Mouse (Mus musculus) heart, embryonic 15.5 days (tissue): ENCODE measurements around the gene AC124502.3. TPM values are rescaled to one million over a fixed set of nuclear protein-coding genes. Genes with fewer than 3 reads are reported as not detected.
A peak's percentile ranks its signal among the peaks of the same experiment; 100 is the strongest.

Source experiments
- ATAC-seq: fragments of 200-750 bp; cut with Nextera tagmentation; replicated peaks from 2 replicates; pipeline ENCODE4 v1.8.0; 2017; ENCODE audit warnings: low read depth, moderate TSS enrichment; ENCODE audit not compliant: insufficient number of reproducible peaks, insufficient read depth, low FRiP score
- H3K27ac ChIP-seq: fragments of 300-500 bp; sonication (generic); 2 replicates; pipeline ENCODE4 v1.5.1; 2015; ENCODE audit warnings: mild to moderate bottlenecking, inconsistent platforms
- H3K27me3 ChIP-seq: fragments of 300-500 bp; sonication (generic); 2 replicates; pipeline ENCODE4 v1.6.1; 2015; ENCODE audit warnings: inconsistent platforms
- H3K36me3 ChIP-seq: fragments of 300-500 bp; sonication (generic); 2 replicates; pipeline ENCODE4 v1.6.1; 2015; ENCODE audit warnings: mild to moderate bottlenecking, inconsistent platforms
- H3K4me1 ChIP-seq: fragments of 300-500 bp; sonication (generic); replicated peaks from 2 replicates; pipeline ENCODE4 v1.6.1; 2015; ENCODE audit warnings: inconsistent platforms
- H3K4me2 ChIP-seq: fragments of 300-500 bp; sonication (generic); 2 replicates; pipeline ENCODE4 v1.6.1; 2015; ENCODE audit warnings: inconsistent platforms, mild to moderate bottlenecking, moderate library complexity
- H3K4me3 ChIP-seq: fragments of 300-500 bp; sonication (generic); 2 replicates; pipeline ENCODE4 v1.5.1; 2015; ENCODE audit warnings: mild to moderate bottlenecking, inconsistent platforms
- H3K9ac ChIP-seq: fragments of 300-500 bp; sonication (generic); 2 replicates; pipeline ENCODE4 v1.6.1; 2015; ENCODE audit warnings: mild to moderate bottlenecking, inconsistent platforms
- H3K9me3 ChIP-seq: fragments of 300-500 bp; sonication (generic); replicated peaks from 2 replicates; pipeline ENCODE4 v1.6.1; 2016; ENCODE audit warnings: inconsistent platforms
- WGBS: fragments of 180-500 bp; shearing (Covaris S2); methylation state at CpG from one replicate; pipeline ENCODE4 v1.1.7; 2015; ENCODE audit warnings: mixed read lengths; 5-methylcytosine and 5-hydroxymethylcytosine counted together
- polyA plus RNA-seq: library from polyadenylated mRNA; unstranded; fragments of >200 nt; fragmentation: Nextera tagmentation; extraction: Ambion mirVana; gene quantifications from 2 replicates; pipeline ENCODE4 v1.2.1, GENCODE M21; 2015

Gene AC124502.3
- polyA plus RNA-seq, 1 experiment from 2014 or later: 1.4 TPM

GRCm38 (mm10) chr19:5062446-5062845, 23.8 kb downstream of the AC124502.3 start:
- peaks cover 43% of the 10 kb centered on the region for H3K4me1 ChIP-seq
- no peaks in the 10 kb centered on the region for H3K9me3 ChIP-seq
- no peak overlapping the region for H3K4me2 ChIP-seq
- H3K4me3 ChIP-seq: no peak overlapping the region
- H3K27ac ChIP-seq: no peak overlapping the region
- ATAC-seq: no peak
- H3K36me3 ChIP-seq: no peaks in the 10 kb centered on the region
- no peak overlapping the region for H3K9ac ChIP-seq
- WGBS: 61% methylated on average over 6 of the region's 6 CpGs
- no peaks in the 10 kb centered on the region for H3K27me3 ChIP-seq

DNA sequence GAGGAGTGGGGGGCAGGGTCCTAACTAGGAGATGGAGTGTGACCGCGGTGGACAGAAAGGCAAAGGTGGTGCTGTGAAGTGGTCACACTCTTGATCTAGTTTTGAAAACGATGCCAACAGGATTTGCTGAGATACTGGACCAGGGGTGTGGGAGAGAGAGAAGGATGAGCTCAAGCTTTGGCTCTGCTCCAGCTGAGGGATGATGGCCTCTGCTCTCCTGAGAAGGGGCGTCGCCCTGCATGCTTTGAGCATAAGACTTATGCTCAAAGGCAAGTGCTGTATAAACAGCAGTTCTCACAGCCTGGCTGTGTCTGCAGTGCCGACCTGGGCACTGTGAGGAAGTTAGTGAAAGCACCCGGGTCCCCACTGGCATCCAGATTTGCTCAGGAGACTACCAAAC, 26.4 kb downstream of the AC124502.3 start:
- H3K9me3 ChIP-seq: no peaks in the 10 kb centered on the region
- no peak overlapping the region for H3K27ac ChIP-seq
- H3K4me2 ChIP-seq: no peak overlapping the region
- H3K36me3 ChIP-seq: no peaks in the 10 kb centered on the region
- ATAC-seq: no peak
- H3K27me3 ChIP-seq: peaks cover 18% of the 10 kb centered on the region
- WGBS: 47% methylated on average over 7 of the region's 7 CpGs
- H3K9ac ChIP-seq: no peak overlapping the region
- peaks cover 48% of the 10 kb centered on the region for H3K4me1 ChIP-seq
- no peak overlapping the region for H3K4me3 ChIP-seq

GRCm38 (mm10) chr19:5067040-5067799, 28.5 kb downstream of the AC124502.3 start:
- Histone ChIP-seq H3K4me1 (peaks cover 50% of the 10 kb centered on the region), H3K36me3 (no peaks in the 10 kb centered on the region), H3K9ac (peak overlapping the region; percentile 56), H3K27me3 (peaks cover 31% of the 10 kb centered on the region), H3K4me3 (peak overlapping the region; percentile 49), H3K9me3 (no peaks in the 10 kb centered on the region), H3K27ac (peak overlapping the region; percentile 71), H3K4me2 (peak overlapping the region; percentile 94)
- 5% methylated on average over 15 of the region's 15 CpGs for WGBS
- ATAC-seq: no peak; the same call in 1 of the 2 replicates

DNA sequence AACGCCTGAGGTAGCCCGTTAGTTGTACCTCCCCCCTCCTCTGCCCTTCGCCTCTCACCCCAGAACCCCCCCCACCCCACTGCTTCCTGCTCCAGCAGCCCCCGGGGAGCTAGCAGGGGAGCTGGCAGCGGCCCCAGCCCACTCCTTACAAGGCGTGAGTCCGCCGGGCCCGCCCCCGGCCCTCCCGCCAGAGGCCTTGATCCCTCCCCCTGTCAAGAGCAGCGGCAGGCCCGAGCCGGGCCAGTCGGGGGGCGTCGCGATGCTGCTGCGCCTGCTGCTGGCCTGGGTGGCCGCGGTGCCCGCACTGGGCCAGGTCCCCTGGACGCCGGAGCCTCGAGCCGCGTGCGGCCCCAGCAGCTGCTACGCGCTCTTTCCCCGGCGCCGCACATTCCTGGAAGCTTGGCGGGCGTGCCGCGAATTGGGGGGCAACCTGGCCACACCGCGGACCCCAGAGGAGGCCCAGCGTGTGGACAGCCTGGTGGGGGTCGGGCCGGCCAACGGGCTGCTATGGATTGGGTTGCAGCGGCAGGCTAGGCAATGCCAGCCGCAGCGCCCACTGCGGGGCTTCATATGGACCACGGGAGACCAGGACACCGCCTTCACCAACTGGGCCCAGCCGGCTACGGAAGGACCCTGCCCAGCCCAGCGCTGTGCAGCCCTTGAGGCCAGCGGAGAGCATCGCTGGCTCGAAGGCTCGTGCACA, 29.3 kb downstream of the AC124502.3 start, which contains the start of gene Cd248:
Gene Cd248 (plus strand): TSS at position 212 of the 703 bp plus-strand sequence.
- peaks cover 58% of the 10 kb centered on the region for H3K4me1 ChIP-seq
- no peaks in the 10 kb centered on the region for H3K9me3 ChIP-seq
- H3K9ac ChIP-seq: peak within 1 kb of the TSS; percentile 56
- H3K36me3 ChIP-seq: no peaks in the 10 kb centered on the region
- peak within 1 kb of the TSS; percentile 94 for H3K4me2 ChIP-seq
- peak within 1 kb of the TSS; percentile 49 for H3K4me3 ChIP-seq
- H3K27ac ChIP-seq: peak within 1 kb of the TSS; percentile 71
- H3K27me3 ChIP-seq: peaks cover 31% of the 10 kb centered on the region
- peak; percentile 61 for ATAC-seq
- under 1% methylated on average over 49 of the region's 56 CpGs for WGBS

GRCm38 (mm10) chr19:5068570-5069234, 30.0 kb downstream of the AC124502.3 start:
- no peaks in the 10 kb centered on the region for H3K9me3 ChIP-seq
- peak overlapping the region; percentile 49 for H3K4me3 ChIP-seq
- peak overlapping the region; percentile 56 for H3K9ac ChIP-seq
- peaks cover 31% of the 10 kb centered on the region for H3K27me3 ChIP-seq
- H3K4me1 ChIP-seq: peaks cover 59% of the 10 kb centered on the region
- 42% methylated on average over 21 of the region's 21 CpGs for WGBS
- peak overlapping the region; percentile 94 for H3K4me2 ChIP-seq
- ATAC-seq: no peak
- no peaks in the 10 kb centered on the region for H3K36me3 ChIP-seq
- no peak overlapping the region for H3K27ac ChIP-seq

- peaks cover 34% of the 10 kb centered on the region for H3K27me3 ChIP-seq
- H3K4me3 ChIP-seq: peak overlapping the region; percentile 49; the same call in 1 of the 2 replicates
- H3K4me2 ChIP-seq: peak overlapping the region; percentile 94
- H3K27ac ChIP-seq: no peak overlapping the region
- no peaks in the 10 kb centered on the region for H3K36me3 ChIP-seq
- H3K9me3 ChIP-seq: no peaks in the 10 kb centered on the region
- peaks cover 59% of the 10 kb centered on the region for H3K4me1 ChIP-seq
- ATAC-seq: no peak
- no peak overlapping the region for H3K9ac ChIP-seq
- WGBS: 84% methylated on average over 5 of the region's 5 CpGs
Observed at GRCm38 (mm10) chr19:5069486-5069885, 30.8 kb downstream of the AC124502.3 start.

DNA sequence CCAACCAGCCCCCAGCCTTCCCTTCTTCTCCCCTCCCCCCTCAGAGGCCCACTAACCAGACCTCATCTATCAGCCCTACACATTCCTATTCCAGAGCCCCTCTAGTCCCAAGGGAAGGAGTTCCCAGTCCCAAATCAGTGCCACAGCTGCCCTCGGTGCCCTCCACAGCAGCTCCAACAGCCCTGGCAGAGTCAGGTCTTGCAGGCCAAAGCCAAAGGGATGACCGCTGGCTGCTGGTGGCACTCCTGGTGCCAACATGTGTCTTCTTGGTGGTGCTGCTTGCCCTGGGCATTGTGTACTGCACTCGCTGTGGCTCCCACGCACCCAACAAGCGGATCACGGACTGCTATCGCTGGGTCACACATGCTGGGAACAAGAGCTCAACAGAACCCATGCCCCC, 31.3 kb downstream of the AC124502.3 start:
- no peak for ATAC-seq
- Histone ChIP-seq H3K36me3 (no peaks in the 10 kb centered on the region), H3K4me1 (peaks cover 58% of the 10 kb centered on the region), H3K9me3 (no peaks in the 10 kb centered on the region), H3K4me2 (peak overlapping the region; percentile 94), H3K4me3 (peak overlapping the region; percentile 17), H3K27me3 (peaks cover 39% of the 10 kb centered on the region), H3K9ac (no peak overlapping the region), H3K27ac (no peak overlapping the region)
- WGBS: 80% methylated on average over 7 of the region's 7 CpGs

GRCm38 (mm10) chr19:5071077-5071476, 32.4 kb downstream of the AC124502.3 start:
- H3K27ac ChIP-seq: peak overlapping the region; percentile 67
- H3K4me1 ChIP-seq: peaks cover 53% of the 10 kb centered on the region
- ATAC-seq: no peak
- H3K9me3 ChIP-seq: no peaks in the 10 kb centered on the region
- no peaks in the 10 kb centered on the region for H3K36me3 ChIP-seq
- H3K4me3 ChIP-seq: peak overlapping the region; percentile 51
- H3K27me3 ChIP-seq: peaks cover 39% of the 10 kb centered on the region
- H3K4me2 ChIP-seq: peak overlapping the region; percentile 94
- H3K9ac ChIP-seq: peak overlapping the region; percentile 34; the same call in 1 of the 2 replicates
- WGBS: 18% methylated on average over 11 of the region's 11 CpGs

GRCm38 (mm10) chr19:5071545-5072369, 33.1 kb downstream of the AC124502.3 start:
- Histone ChIP-seq H3K9me3 (no peaks in the 10 kb centered on the region), H3K36me3 (no peaks in the 10 kb centered on the region), H3K27me3 (peaks cover 39% of the 10 kb centered on the region), H3K4me2 (peak overlapping the region; percentile 94), H3K4me3 (peak overlapping the region; percentile 51), H3K27ac (peak overlapping the region; percentile 67), H3K9ac (peak overlapping the region; percentile 34), H3K4me1 (peaks cover 52% of the 10 kb centered on the region)
- peak; percentile 65 for ATAC-seq
- 3% methylated on average over 40 of the region's 40 CpGs for WGBS

GRCm38 (mm10) chr19:5072389-5073019, 33.8 kb downstream of the AC124502.3 start:
- Histone ChIP-seq H3K27ac (peak overlapping the region; percentile 67; the same call in 1 of the 2 replicates), H3K9me3 (no peaks in the 10 kb centered on the region), H3K4me3 (peak overlapping the region; percentile 51), H3K27me3 (peaks cover 39% of the 10 kb centered on the region), H3K4me2 (peak overlapping the region; percentile 94), H3K36me3 (no peaks in the 10 kb centered on the region), H3K9ac (0 out of 2 replicates have a peak overlapping the region, but pooled peaks have one; percentile 34), H3K4me1 (peaks cover 45% of the 10 kb centered on the region)
- ATAC-seq: no peak
- WGBS: 2% methylated on average over 20 of the region's 20 CpGs
